Mouse (Mus musculus) layer of hippocampus, postnatal 10 days (tissue): ENCODE data around the gene Dnajb11. TPM values are rescaled to one million over a fixed set of nuclear protein-coding genes. Genes with fewer than 3 reads are reported as not detected.

ENCODE experiments used
- DNase-seq, 2 experiments: peaks; one replicate each; pipeline ENCODE4 v3.0.0; 2021; ENCODE audit warnings: low spot score in 2 of 2
- total RNA-seq, 2 experiments: library from RNA; stranded (reverse); gene quantifications; 2 replicates each; pipeline ENCODE4 v1.2.3; 2021

The Dnajb11 gene
- total RNA-seq, 2 experiments from 2014 or later, result 64.5 to 66.4 TPM

DNA sequence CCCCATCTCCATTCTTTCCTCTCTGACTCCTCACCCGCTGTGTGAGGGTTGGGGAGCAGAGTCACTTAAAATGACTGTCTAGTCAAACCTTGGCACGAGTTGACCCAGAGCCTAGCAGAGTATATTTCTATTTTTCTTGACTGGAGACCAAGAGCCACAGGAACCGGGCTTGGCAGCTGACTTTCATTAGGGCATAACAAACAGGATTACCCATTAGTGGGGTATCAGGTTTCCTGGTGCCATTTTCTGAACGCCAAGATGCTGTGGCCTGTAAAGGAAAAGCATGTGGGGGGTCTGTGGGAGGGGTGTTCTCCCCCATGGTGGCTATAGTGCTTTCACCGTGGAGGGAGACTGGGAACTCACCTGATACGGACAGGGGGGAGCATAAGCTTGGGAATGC, 23.3 kb downstream of the Dnajb11 start:
- no peak for DNase-seq

DNA sequence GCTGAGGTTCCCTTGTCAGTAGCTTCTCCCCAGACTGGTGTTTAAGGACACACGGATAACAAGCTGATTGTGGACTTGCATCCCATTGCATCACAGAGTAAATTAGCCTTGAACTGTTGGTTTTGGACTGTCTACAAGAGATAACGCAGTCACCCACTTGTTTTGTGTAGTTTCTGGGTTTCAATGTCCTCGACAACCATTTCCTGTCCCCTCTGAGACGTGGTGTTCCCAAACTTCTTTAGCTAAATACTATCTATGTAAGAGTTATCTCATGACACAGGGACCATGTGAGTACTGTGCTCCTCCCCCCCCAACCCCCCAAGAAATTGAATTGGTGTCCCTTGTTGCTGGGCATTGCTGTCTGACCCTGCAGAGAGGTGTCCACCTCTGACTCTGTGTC, 23.8 kb downstream of the Dnajb11 start:
- no peak for DNase-seq

DNA sequence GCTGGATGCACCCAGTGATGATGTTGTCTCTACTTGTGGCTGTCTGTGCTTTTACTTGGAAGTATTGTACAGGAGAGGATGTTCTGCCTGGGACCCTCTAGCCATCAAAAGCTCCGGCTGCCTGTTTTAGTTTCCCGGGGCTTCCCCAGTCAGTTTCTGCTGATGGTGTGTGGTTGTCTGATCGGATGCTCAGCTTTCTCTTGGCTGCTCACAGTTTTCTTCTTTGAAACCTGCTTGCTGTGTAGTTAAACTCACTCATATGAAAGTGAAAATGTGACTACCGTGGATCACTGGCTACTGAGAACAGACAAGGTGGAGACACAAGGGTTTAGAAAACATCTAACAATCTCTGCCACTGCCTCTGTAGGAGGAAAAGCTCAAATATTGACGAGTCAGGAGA, 25.8 kb downstream of the Dnajb11 start:
- no peak for DNase-seq

DNA sequence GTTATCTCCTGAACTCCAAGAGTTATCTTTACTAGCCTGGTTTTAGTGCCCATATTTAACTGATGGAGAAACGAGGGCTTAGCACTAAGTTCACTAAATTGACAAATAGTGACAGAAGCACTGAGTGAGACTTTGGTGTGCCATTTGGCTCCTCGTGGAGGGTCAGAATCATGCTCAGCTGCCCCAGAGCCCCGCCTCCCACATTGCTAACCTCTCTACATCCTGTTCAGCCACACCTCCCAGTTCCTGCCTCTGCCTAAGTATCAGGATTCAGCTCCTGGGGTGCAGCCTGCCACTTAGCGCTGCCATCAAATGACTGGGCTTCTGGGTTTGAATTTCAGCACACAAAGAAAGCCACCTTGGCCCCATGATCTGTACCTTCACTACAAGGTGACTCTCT, 27.7 kb downstream of the Dnajb11 start:
- no peak for DNase-seq

DNA sequence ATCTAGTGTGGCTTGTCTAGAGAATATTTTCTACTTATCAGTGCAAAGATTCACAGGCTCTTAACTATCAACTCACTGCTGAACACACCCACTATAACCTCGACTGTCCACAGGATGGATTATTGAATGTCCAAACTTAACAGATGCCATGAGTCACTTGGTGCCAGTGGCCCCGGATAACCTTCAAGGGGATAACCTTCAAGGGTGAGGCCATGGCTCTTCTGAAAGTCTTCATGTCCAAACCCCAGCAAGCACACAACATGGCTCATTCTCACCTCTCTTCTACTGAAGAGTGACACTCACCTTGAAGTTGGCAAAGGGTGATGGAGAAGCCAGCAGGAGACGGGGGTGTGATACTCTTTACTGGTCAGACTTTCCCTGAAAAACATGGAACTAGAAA, 29.1 kb downstream of the Dnajb11 start:
- DNase-seq, result no peak

DNA sequence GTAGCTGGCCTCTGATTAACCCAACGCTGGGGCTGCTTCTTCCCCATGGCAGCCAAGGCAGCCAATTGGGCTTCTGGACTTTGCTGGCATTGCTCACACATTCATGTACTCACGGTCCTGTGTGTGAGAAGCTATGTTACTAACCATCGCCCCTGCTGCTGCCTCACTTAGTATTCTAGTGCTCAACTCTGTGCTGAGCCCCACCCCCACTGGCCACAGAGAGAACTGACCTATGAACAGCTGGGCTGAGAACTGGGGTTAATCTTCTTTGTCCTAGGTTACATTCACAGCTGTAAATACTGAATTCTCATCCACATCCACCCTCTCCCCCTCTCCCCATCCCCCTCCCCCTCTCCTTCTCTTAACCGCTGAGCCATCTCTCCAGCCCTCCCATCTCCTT, 31.2 kb downstream of the Dnajb11 start:
- DNase-seq, result no peak

DNA sequence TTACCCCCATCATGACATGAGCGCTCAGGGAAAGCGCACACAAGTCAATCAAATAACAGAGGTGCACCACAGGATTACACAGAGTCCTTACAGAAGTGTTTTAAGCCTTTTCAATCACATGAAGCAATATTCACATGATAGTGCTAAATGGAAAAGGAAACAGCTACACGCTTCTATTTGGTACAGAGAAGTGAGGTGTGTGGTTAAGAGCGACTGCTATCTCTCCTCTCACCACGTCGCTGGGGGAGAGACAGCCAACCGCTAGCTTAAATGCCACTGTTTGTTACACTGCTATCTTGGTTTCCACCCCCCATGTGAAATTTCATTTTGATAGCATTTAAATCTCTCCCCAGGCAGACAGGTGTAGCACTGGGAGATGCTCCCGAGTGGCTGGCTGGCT, 32.1 kb downstream of the Dnajb11 start:
- no peak for DNase-seq

DNA sequence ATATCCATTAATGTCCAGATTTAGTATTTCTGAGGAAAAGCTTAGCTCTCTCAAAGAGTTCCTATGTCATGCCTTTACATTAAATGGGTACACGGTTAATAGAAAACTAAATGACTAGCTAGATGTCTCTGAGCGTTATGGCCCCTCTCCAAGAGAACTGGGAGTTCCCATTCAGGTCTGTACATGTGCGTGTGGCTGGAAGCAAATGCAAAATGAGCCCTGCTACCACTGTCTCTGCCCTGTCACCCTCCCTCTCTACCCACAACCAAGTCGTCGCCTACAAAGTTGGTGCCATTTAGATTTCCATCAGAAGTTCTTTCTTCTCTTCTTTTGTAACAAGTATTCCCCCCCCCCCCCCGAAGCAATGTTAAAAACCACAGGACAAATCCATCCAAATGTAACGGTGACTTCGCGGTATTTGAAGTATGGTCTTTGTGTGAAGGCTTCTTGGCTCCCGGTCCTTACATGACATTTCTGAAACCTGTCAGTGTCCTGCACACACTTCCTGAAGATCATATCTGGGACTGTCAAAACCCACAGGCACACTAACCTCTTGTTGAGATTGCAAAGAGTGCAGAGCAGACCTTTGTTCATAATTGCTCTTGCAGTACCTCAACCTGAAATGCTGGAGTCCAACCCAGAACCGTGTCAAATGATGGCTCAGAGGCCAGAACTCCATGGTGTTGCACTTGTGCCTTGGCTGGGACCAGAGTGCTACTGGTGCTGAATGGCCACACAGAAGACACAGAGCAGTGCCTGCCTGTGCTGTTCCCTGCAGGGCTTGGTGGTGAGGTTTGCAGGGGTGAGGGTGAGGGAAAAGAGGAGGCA, 33.3 kb downstream of the Dnajb11 start, which contains the start of gene Ahsg:
Gene Ahsg (plus strand): TSS at position 595 of the 828 bp plus-strand sequence.
- no peak for DNase-seq

DNA sequence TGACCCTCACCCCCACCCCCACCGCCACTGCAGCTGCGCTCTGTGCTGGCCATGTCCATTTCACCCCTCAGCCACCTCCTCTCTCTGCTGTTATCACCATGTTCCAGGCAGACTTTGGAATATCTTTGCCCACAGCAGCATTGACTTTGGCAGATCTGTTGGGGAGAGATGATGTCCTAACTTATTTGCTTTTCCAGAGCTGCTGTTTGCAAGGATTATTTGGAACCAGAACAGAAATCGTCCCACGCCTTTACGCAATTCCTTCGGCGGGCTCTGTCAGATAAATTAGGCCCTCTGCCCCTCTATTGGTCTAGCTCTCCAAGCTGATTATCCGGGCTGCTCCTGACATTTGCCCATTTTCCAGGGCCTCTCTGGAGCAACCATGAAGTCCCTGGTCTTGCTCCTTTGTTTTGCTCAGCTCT, 34.1 kb downstream of the Dnajb11 start:
- DNase-seq, result no peak

DNA sequence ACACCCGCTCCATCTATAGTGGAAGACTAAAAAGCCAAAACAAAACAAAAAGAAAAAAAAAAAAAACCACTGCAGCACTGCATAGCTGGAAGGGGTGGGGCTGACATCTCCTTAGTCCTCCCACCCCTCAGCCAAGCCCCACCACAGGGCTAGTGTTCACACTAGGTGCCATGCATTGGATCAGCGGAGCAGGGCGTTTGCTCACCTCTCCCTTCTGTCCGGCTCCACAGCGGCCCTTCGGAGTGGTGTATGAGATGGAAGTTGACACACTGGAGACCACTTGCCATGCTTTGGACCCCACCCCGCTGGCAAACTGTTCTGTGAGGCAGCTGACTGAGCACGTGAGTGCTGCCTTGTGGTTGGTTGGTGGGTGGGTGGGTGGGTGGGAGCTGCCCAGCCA, 36.5 kb downstream of the Dnajb11 start:
- DNase-seq, result no peak

DNA sequence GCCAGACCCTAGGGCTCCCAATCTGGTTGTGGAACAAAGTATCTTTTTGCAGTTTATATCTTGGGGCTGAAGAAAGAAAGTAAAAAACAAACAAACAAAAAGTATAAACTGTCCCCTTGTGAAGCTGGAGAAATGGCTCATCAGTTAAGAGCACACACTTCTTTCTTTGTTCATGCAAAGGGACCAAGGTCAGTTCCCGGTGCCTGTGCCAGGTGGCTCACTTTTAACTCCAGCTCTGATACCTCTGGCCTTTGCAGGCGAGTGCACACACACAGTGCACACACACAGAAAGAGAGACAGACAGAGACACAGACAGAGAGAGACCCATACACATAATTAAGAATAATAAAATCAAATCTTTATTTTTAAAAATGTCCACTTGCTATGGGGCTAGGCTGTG, 39.0 kb downstream of the Dnajb11 start:
- no peak for DNase-seq

DNA sequence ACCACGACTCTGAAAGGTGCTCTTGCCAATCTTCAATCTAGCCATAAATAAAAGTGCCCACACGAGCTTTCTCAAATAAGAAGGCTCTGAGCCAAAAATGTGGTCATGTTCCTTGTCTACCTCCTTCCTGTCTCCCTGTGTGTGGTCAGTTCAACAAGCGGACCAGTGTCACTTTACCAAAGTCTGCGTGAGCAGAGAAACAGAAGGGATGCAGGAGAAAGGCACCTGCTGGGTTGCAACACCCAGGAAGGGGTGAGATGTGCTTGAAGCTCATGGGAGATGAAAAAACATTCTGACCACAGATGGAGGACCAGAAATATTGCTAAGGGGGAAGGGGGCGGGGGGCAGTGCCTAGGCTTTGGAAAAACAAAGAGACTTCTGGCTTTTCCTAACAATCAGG, 41.7 kb downstream of the Dnajb11 start:
- DNase-seq, result no peak

DNA sequence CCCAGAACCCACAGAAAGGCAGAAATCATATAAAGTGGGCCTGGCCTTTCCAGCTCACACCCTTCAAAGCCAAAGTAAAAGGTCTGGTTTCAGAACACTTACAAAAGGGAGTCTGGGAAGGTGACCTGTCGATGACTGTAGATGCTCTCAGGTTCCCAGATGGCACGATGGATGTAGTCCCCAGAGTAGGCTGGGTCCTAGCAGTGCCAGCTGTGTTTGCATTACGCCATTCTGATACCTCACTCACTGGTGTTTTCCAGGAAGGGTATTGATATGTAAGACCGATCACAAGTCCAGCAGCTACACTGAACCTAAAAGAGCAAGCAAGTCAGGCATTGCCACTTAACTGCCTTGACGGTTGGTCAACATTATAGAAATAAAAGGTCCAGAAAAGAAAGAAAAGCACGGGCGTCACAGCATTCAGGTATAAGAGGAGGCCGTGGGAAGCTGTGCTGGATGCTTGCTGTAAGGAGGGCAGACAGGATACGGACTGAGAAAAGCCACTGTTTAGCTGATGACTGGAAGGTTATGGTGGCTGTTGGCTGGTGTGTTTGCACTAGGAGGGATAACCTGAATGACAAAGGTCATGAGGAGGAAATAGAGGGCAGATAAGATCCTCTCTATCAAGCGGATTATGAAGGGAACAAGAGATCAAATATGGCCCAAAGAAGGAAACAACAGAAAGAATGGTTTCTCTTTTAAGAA, 42.4 kb downstream of the Dnajb11 start:
- DNase-seq, result no peak

DNA sequence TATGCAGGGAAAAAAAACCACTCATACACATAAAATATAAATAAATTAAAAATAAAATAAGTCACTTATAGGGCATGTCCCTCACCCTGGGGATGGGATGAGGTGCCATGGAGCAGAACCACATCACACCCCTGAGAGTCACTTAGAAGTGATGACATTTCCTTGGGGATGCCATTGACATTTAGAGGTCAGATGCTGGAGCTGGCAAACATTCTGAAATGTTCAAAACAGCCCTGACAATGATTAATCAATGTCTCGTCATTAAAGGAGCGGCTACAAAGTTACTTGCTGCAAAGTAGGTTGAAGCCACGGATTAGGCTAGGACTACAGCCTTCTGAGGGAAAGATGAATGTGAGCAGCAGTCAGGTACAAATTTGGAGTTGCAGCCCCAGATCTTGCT, 43.7 kb downstream of the Dnajb11 start:
- no peak for DNase-seq

DNA sequence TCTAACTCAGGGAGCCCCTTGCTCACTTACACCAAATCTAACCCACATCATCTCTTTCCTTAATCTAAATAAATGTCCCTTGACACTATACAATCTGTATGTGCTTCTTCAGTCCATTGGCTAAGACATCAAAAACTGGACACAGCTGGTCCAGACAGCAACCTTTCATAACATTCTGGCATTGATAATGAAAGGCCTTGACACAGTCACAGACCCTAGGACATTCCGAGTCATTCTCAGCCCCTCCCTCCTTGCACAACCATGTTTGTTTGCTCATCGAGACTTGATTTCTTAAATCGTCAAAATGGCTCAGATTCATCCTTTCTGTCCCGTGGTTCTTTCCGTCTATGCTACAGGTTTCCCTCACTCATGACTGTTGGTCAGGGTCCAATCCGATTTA, 51.6 kb downstream of the Dnajb11 start:
- no peak for DNase-seq

DNA sequence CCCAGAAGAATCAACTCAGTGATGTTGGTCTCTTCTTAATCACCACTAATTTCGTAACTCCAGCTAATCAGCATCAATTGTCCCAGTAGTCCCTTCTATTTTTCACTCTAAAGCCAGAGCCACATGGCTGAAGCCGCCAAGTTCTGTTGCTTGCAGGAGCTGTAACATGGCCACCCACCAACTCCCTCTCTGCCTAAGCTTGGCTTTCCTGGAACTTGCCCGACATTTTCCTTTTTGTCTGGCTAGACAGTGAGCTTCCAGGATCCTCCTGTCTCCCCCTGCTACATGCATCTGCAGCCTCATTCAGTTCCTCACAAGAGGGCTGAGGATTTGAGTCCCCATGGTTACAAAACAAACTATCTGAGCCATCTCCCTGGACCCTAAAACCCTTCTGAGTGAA, 54.3 kb downstream of the Dnajb11 start:
- no peak for DNase-seq

DNA sequence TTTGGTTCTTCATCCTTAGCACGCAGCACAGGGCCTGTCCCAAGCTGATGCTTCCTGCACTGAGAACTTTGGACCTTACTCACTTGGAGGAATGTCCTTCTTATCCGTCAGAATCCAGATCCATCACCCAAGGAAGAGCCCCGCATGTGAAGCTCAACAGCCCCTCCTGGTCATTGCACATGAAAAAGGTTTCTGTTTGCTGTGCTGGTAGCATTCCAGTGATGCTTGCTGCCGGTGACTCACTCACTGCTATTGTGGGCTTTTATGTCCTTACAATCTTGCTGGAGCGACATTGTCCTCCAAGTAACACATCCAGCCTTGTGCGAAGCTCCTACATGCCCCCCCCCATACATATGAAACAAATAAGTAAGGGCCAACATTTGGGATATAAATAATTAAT, 55.2 kb downstream of the Dnajb11 start:
- no peak for DNase-seq

DNA sequence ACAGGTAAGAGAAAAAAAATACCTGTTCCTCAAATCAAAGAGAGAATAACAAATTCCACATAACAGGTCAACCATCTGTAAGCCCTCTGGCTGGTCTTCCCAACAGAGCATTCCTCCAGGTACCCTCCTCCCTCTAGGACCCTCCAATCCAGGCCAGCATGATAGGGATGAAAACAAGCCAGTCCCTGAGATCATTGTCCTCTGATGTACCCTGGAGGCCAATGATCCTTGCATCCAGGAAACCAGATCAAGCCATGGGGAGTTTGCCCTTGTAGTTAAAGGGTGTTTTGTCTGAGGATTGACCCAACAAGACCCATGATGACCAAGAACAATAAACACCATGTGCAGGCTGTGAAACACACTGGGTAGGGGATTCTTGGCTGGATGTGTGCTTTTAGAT, 56.6 kb downstream of the Dnajb11 start:
- no peak for DNase-seq

DNA sequence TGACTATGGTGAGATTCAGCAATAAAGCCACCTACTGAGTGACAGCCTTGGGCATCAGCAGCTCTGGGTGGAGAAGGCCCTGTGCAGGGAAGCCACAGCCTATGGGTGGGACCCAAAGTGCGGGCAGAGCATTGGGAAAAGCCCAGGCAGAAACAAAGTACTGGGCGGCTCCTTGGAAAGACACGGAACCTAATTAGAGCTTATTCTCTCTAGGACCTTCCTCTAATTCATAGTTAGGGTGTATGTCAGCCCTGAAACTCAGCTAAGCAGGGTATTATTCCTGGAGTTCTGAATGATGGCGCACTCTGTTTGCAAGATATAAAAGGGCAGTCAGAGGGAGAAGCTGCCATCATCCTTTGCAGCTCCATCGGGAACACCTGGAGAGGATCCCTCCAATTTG, 60.4 kb downstream of the Dnajb11 start, which contains the start of gene Fetub:
Gene Fetub (plus strand): TSS at position 301 of the 400 bp plus-strand sequence.
- no peak for DNase-seq

DNA sequence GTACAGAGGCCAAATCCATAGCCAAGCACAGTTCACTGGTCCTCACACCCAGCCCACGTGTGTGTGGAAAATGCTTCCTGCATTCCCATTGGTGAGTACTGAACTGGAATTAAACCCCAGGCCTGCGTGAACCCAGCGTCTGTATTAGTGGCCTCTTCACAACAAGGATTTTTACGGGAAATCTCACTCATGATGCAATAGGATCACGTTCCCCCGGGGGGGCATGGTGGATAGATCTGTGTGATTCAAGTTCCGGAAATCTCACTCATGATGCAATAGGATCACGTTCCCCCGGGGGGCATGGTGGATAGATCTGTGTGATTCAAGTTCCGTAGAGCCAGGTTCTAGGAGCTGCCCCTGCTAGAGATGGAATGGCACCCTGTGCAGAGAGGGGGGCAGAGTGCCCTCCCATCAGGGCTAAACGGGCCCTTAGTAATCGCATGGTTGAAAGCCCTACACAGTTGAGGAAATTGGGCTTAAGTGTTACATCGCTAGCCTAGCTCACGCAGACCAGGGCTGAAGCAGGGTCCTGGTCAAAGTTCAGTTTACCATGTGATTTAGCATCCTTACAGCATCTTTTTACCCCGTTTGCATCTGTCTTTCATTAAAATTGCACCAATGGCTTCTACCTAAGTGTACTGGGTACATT, 61.1 kb downstream of the Dnajb11 start:
- DNase-seq, result no peak

DNA sequence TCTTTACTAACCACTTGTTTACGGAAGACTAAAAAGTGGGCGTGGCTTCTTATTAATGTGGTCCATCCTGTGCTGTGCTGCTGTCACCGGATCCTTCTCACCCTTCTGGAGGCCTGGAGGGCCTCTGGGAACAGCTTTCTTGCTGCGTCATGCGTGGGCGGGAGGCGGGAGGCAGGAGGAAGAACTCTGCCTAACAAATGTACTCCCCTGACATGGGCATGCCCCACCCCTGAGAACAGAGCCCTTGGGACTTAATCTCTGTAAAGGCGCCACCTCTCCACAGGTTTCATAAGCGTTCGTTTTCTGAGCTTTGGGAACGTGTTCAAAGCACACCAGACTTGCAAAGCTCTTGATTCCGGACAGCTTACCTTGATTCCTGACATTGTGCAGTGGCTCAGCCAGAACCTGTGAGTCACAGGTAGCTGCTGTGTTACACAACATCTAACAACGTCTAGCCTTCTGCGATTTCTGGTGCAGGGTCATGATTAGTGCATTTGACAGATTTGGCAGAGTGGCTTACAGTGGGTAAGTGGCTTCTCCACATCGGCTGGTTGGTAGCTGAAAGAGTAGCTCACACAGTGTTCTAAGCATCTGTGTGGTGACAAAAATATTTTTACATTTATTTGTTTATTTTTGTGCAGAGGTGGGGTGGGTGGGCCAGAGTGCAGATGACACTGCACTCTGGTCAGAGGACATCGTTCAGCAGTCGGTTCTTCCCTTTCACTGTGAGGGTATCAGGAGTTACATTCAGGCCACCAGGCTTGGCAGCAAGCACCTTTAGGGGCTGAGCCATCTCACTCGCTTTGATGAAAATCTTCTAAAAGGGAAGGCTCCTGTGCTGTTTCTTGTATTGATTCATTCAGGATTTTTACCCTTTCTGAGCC, 62.6 kb downstream of the Dnajb11 start:
- DNase-seq, result no peak
